Mouse (Mus musculus) cerebellum, adult 2 months (tissue): Measurements from ENCODE around the gene Bach2. TPM values are rescaled to one million over a fixed set of nuclear protein-coding genes. Genes with fewer than 3 reads are reported as not detected.

Experiments
- DNase-seq, 2 experiments: peaks; one replicate each; pipeline ENCODE4 v3.0.0; 2021
- H3K27ac ChIP-seq: fragments of 200-500 bp; 2 replicates; pipeline ENCODE4 v1.5.1; 2012; ENCODE audit warnings: low read length, control low read depth, inconsistent platforms; ENCODE audit not compliant: insufficient read depth
- H3K27me3 ChIP-seq: fragments of 200-500 bp; 2 replicates; pipeline ENCODE4 v1.6.1; 2012; ENCODE audit warnings: inconsistent platforms, mild to moderate bottlenecking, low read length, moderate library complexity; ENCODE audit not compliant: control insufficient read depth, insufficient read depth
- H3K4me1 ChIP-seq: fragments of 200-500 bp; 2 replicates; pipeline ENCODE4 v1.6.1; 2011; ENCODE audit warnings: low read length; ENCODE audit not compliant: control insufficient read depth, insufficient read depth
- H3K4me3 ChIP-seq: fragments of 200-500 bp; replicated peaks from 2 replicates; pipeline ENCODE3; 2011; ENCODE audit warnings: mild to moderate bottlenecking, low read depth, low read length, control low read depth; ENCODE audit not compliant: insufficient read depth
- CTCF ChIP-seq: fragments of 200-500 bp; IDR thresholded peaks from 2 replicates; pipeline ENCODE4 v1.5.1; 2011; ENCODE audit warnings: low read depth, mild to moderate bottlenecking, control low read depth, low read length, moderate library complexity, borderline replicate concordance; ENCODE audit not compliant: insufficient read depth
- POLR2A ChIP-seq: fragments of 200-500 bp; IDR thresholded peaks from 2 replicates; pipeline ENCODE4 v1.6.1; 2011; ENCODE audit warnings: low read length, control low read depth, borderline replicate concordance; ENCODE audit not compliant: insufficient read depth
- WGBS: fragments of 180-500 bp; shearing (Covaris S2); methylation state at CpG from one replicate; pipeline ENCODE4 v1.1.7; 2018; 5-methylcytosine and 5-hydroxymethylcytosine counted together
- polyA plus RNA-seq: library from polyadenylated mRNA; depleted of rRNA; stranded (reverse); fragments of >200 nt; gene quantifications from 2 replicates; pipeline ENCODE4 v1.2.3, GENCODE M21; 2012

Bach2 gene
- polyA plus RNA-seq, 1 experiment = 4.7 TPM

DNA sequence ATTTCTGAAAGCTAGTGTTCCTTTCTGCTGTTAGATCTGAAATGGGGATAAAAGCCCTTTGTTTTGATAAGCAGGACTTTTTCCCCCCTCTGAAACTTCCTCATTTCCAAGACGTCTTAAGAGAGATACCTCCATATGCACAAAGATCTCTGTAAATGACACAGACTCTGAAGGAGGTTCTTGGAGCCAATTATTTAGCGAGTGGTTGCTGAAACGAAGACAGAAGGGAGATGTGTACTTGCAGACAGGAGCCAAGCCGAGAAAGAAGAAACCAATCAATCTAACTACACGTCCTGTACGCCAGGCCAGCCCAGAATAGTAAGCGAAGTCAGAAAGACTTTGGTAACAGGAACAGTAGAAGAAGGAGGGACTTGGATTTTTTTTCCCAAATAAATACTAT, 295.1 kb downstream of the Bach2 start:
- Histone ChIP-seq H3K4me3 (no peak overlapping the region), H3K4me1 (peaks cover 29% of the 10 kb centered on the region), H3K27me3 (no peaks in the 10 kb centered on the region), H3K27ac (no peak overlapping the region)
- no peak for TF ChIP-seq CTCF
- no peak for TF ChIP-seq POLR2A
- 83% methylated on average over 7 of the region's 7 CpGs for WGBS
- no peak for DNase-seq

DNA sequence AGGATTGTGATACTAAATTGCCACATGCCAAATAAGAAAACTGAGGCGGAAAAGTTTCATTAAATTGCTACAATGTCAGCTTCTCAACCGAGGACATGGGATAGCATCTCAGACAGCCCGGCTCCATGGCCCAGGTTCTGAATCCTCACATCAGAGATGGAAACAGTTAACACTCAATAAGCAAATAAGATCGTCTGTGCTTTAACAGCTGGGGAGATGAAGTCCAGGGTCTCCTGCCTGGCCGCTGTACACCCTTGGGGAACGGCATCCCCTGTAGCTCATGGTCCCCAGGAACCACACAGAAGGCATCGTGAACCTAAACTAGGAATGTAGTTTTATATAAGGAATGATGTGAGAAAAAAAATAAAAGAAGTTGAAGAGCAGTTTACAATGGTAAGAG, 297.0 kb downstream of the Bach2 start:
- 94% methylated on average over 7 of the region's 7 CpGs for WGBS
- DNase-seq = no peak
- Histone ChIP-seq H3K4me3 (no peak overlapping the region), H3K4me1 (peaks cover 33% of the 10 kb centered on the region), H3K27ac (no peak overlapping the region), H3K27me3 (no peaks in the 10 kb centered on the region)
- no peak for TF ChIP-seq POLR2A
- no peak for TF ChIP-seq CTCF

GRCm38 (mm10) chr4:32536870-32537508, 298.4 kb downstream of the Bach2 start:
- H3K4me1 ChIP-seq = peaks cover 31% of the 10 kb centered on the region
- 9% methylated on average over 8 of the region's 8 CpGs for WGBS
- DNase-seq = peak; percentile 72 to 82
- no peak; the same call in 1 of the 2 replicates for TF ChIP-seq CTCF
- TF ChIP-seq POLR2A = no peak
- H3K4me3 ChIP-seq = no peak overlapping the region
- no peaks in the 10 kb centered on the region for H3K27me3 ChIP-seq
- 0 out of 2 replicates have a peak overlapping the region, but pooled peaks have one; percentile 26 for H3K27ac ChIP-seq

DNA sequence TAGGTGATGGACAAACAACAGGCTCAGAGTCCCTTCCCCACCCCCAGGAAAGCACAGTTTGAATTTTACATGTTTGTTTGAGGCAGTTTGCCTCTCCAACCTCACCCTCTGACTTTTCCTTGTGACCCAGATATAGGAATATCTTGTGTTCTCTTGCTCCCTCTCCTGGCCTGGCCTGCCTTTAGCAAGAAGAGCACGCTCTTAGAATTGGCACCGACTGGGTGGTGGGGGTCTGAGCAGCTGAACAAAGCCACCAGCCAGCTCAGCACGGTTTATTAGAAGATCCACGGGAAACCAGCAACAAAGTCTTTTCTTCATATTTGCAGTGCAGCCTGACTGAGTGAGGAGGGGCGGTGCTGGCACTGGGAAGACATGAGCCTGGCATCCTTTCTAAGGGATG, 299.5 kb downstream of the Bach2 start:
- H3K27ac ChIP-seq = no peak overlapping the region
- H3K4me1 ChIP-seq = peaks cover 29% of the 10 kb centered on the region
- no peaks in the 10 kb centered on the region for H3K27me3 ChIP-seq
- TF ChIP-seq POLR2A (no peak), CTCF (peak; percentile 80)
- 11% methylated on average over 5 of the region's 5 CpGs for WGBS
- DNase-seq = peak; percentile 76
- no peak overlapping the region for H3K4me3 ChIP-seq

- Histone ChIP-seq H3K27ac (no peak overlapping the region), H3K4me3 (no peak overlapping the region), H3K27me3 (no peaks in the 10 kb centered on the region), H3K4me1 (peaks cover 29% of the 10 kb centered on the region)
- TF ChIP-seq CTCF (no peak), POLR2A (no peak)
- DNase-seq = no peak
- WGBS = 49% methylated on average over 4 of the region's 4 CpGs
Observed at GRCm38 (mm10) chr4:32538488-32538887, 299.9 kb downstream of the Bach2 start.

GRCm38 (mm10) chr4:32538987-32539386, 300.4 kb downstream of the Bach2 start:
- TF ChIP-seq CTCF (no peak), POLR2A (0 out of 2 replicates have a peak, but pooled peaks have one; percentile 7)
- DNase-seq = peak; percentile 38 to 64
- no peaks in the 10 kb centered on the region for H3K27me3 ChIP-seq
- H3K4me3 ChIP-seq = no peak overlapping the region
- no peak overlapping the region for H3K27ac ChIP-seq
- H3K4me1 ChIP-seq = peaks cover 29% of the 10 kb centered on the region
- WGBS = 18% methylated on average over 11 of the region's 11 CpGs

GRCm38 (mm10) chr4:32544821-32545545, 306.4 kb downstream of the Bach2 start:
- H3K27ac ChIP-seq = no peak overlapping the region
- no peaks in the 10 kb centered on the region for H3K4me1 ChIP-seq
- DNase-seq = no peak
- H3K27me3 ChIP-seq = no peaks in the 10 kb centered on the region
- TF ChIP-seq POLR2A (no peak), CTCF (no peak)
- WGBS = 80% methylated on average over 14 of the region's 14 CpGs
- H3K4me3 ChIP-seq = no peak overlapping the region

DNA sequence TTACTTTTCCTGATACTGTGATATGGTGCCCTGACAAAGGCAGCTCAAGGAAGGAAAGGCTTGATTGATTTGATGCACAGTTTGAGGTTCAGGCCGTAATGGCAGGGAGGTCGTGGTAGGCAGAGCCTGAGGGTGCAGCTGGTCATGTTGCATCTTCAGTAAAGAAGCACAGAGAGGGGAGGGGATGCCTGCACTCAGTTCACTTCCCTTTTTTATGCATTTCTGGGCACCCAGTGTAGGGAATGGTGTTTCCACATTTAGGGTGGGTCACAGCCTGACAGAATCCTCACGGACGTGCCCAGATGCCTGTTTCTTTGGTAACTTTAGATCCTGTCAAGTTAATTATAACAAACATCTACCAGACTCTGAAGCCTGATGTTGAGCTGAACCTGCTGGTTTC, 306.9 kb downstream of the Bach2 start:
- H3K27ac ChIP-seq = no peak overlapping the region
- no peaks in the 10 kb centered on the region for H3K4me1 ChIP-seq
- TF ChIP-seq POLR2A (no peak), CTCF (no peak)
- no peak overlapping the region for H3K4me3 ChIP-seq
- no peaks in the 10 kb centered on the region for H3K27me3 ChIP-seq
- no peak for DNase-seq
- WGBS = 82% methylated on average over 4 of the region's 4 CpGs
